Mouse (Mus musculus) CH12.LX (cell line): ENCODE data around the gene Acsl3. TPM values are rescaled to one million over a fixed set of nuclear protein-coding genes. Genes with fewer than 3 reads are reported as not detected.

Source experiments
- DNase-seq: peaks from one replicate; pipeline ENCODE4 v3.0.0-alpha.2; 2013; ENCODE audit errors: extremely low read depth
- H3K27ac ChIP-seq: 2 replicates; pipeline ENCODE4 v1.5.1; 2012; ENCODE audit warnings: low read depth, mild to moderate bottlenecking, control low read depth, moderate library complexity; ENCODE audit not compliant: insufficient read depth
- H3K27me3 ChIP-seq: replicated peaks from 2 replicates; pipeline ENCODE3; 2012; ENCODE audit warnings: inconsistent platforms
- H3K36me3 ChIP-seq, 2 experiments: replicated peaks in 1 of 2; 2 replicates each; pipeline versions ENCODE3 to v1.6.1; 2012; ENCODE audit warnings: inconsistent platforms in 1 of 2, low read length in 1 of 2, mild to moderate bottlenecking in 1 of 2, mixed read lengths in 1 of 2, moderate library complexity in 1 of 2; ENCODE audit not compliant: control insufficient read depth in 1 of 2, insufficient read depth in 1 of 2
- H3K4me1 ChIP-seq, 2 experiments: 2 replicates each; pipeline ENCODE4 v1.6.1; 2012; ENCODE audit warnings: inconsistent platforms in 1 of 2, moderate library complexity in 1 of 2; ENCODE audit not compliant: insufficient read depth in 2 of 2, control insufficient read depth in 1 of 2
- H3K4me2 ChIP-seq: 2 replicates; pipeline ENCODE4 v1.6.1; 2012; ENCODE audit warnings: low read depth, mild to moderate bottlenecking, control low read depth; ENCODE audit not compliant: poor library complexity, insufficient read depth, severe bottlenecking
- H3K4me3 ChIP-seq, 3 experiments: fragments of 150-350 bp in 1 of 3; sonication (generic) in 1 of 3; replicated peaks in 1 of 3; 2 replicates each; pipeline versions ENCODE3 to v1.5.1; 2011 to 2012; ENCODE audit warnings: low read depth in 2 of 3, low read length in 2 of 3, mild to moderate bottlenecking in 2 of 3, moderate library complexity in 2 of 3, control low read depth in 1 of 3, improper control_type of control experiment in 1 of 3, inconsistent platforms in 1 of 3, mixed read lengths in 1 of 3; ENCODE audit not compliant: poor library complexity in 1 of 3
- H3K79me2 ChIP-seq: replicated peaks from 2 replicates; pipeline ENCODE4 v1.6.1; 2012; ENCODE audit warnings: mild to moderate bottlenecking, moderate library complexity; ENCODE audit not compliant: control insufficient read depth, poor library complexity, insufficient read depth, severe bottlenecking; ENCODE audit errors: extremely low read depth
- H3K9ac ChIP-seq: 2 replicates; pipeline ENCODE4 v1.6.1; 2012; ENCODE audit warnings: low read depth, mild to moderate bottlenecking, control low read depth, moderate library complexity; ENCODE audit not compliant: insufficient read depth
- H3K9me3 ChIP-seq: replicated peaks from 2 replicates; pipeline ENCODE3; 2012; ENCODE audit warnings: low read length, inconsistent platforms, mixed read lengths
- CHD1 ChIP-seq: IDR thresholded peaks from 2 replicates; pipeline ENCODE4 v1.6.1; 2012; ENCODE audit warnings: low read depth, low read length, improper control_type of control experiment, inconsistent platforms
- CHD2 ChIP-seq: IDR thresholded peaks from 2 replicates; pipeline ENCODE4 v1.6.1; 2011; ENCODE audit warnings: low read length, improper control_type of control experiment
- CTCF ChIP-seq, 2 experiments: IDR thresholded peaks in 1 of 2; conservative IDR thresholded peaks in 1 of 2; 2 replicates each; pipeline ENCODE4 v1.5.1; 2011 to 2012; ENCODE audit warnings: low read depth in 2 of 2, low read length in 2 of 2, improper control_type of control experiment in 1 of 2, inconsistent platforms in 1 of 2, mild to moderate bottlenecking in 1 of 2, moderate library complexity in 1 of 2
- ELF1 ChIP-seq: IDR thresholded peaks from 2 replicates; pipeline ENCODE4 v1.6.1; 2014; ENCODE audit warnings: low read depth, mild to moderate bottlenecking, inconsistent platforms, low read length, improper control_type of control experiment
- EP300 ChIP-seq: IDR thresholded peaks from 2 replicates; pipeline ENCODE4 v1.6.1; 2011; ENCODE audit warnings: low read length, improper control_type of control experiment
- HCFC1 ChIP-seq: IDR thresholded peaks from 2 replicates; pipeline ENCODE4 v1.6.1; 2012; ENCODE audit warnings: low read depth, mild to moderate bottlenecking, inconsistent platforms, low read length, improper control_type of control experiment
- IRF4 ChIP-seq: IDR thresholded peaks from 2 replicates; pipeline ENCODE4 v1.6.1; 2014; ENCODE audit warnings: low read depth, mild to moderate bottlenecking, inconsistent platforms, low read length, improper control_type of control experiment
- JUN ChIP-seq: IDR thresholded peaks from 2 replicates; pipeline ENCODE4 v1.6.1; 2011; ENCODE audit warnings: low read depth, mild to moderate bottlenecking, low read length, improper control_type of control experiment, moderate library complexity; ENCODE audit not compliant: insufficient read depth
- JUND ChIP-seq: conservative IDR thresholded peaks from 2 replicates; pipeline ENCODE4 v1.6.1; 2011; ENCODE audit warnings: low read depth, low read length, improper control_type of control experiment
- KAT2A ChIP-seq: IDR thresholded peaks from 2 replicates; pipeline ENCODE4 v1.6.1; 2012; ENCODE audit warnings: low read length, improper control_type of control experiment, inconsistent platforms; ENCODE audit not compliant: insufficient replicate concordance
- MAX ChIP-seq: IDR thresholded peaks from 2 replicates; pipeline ENCODE4 v1.6.1; 2011; ENCODE audit warnings: low read length, improper control_type of control experiment
- MAZ ChIP-seq: IDR thresholded peaks from 2 replicates; pipeline ENCODE4 v1.6.1; 2012; ENCODE audit warnings: low read depth, mild to moderate bottlenecking, inconsistent platforms, low read length, improper control_type of control experiment, moderate library complexity
- MEF2A ChIP-seq: IDR thresholded peaks from 2 replicates; pipeline ENCODE4 v1.6.1; 2014; ENCODE audit warnings: low read depth, mild to moderate bottlenecking, inconsistent platforms, low read length, improper control_type of control experiment, borderline replicate concordance
- MXI1 ChIP-seq: IDR thresholded peaks from 2 replicates; pipeline ENCODE4 v1.6.1; 2011; ENCODE audit warnings: mild to moderate bottlenecking, low read depth, low read length, improper control_type of control experiment
- NELFE ChIP-seq: IDR thresholded peaks from 2 replicates; pipeline ENCODE4 v1.6.1; 2011; ENCODE audit warnings: low read depth, low read length, improper control_type of control experiment
- NRF1 ChIP-seq: IDR thresholded peaks from 2 replicates; pipeline ENCODE4 v1.6.1; 2014; ENCODE audit warnings: low read depth, mild to moderate bottlenecking, inconsistent platforms, low read length, improper control_type of control experiment, moderate library complexity
- POLR2A ChIP-seq: IDR thresholded peaks from 2 replicates; pipeline ENCODE4 v1.6.1; 2011; ENCODE audit warnings: low read depth, mild to moderate bottlenecking, improper control_type of control experiment, low read length
- POLR2AphosphoS2 ChIP-seq: IDR thresholded peaks from 2 replicates; pipeline ENCODE4 v1.6.1; 2011; ENCODE audit warnings: low read depth, low read length, improper control_type of control experiment
- TBP ChIP-seq: conservative IDR thresholded peaks from 2 replicates; pipeline ENCODE4 v1.6.1; 2011; ENCODE audit warnings: low read depth, low read length, improper control_type of control experiment
- TCF12 ChIP-seq: IDR thresholded peaks from 2 replicates; pipeline ENCODE4 v1.6.1; 2014; ENCODE audit warnings: low read depth, mild to moderate bottlenecking, inconsistent platforms, low read length, improper control_type of control experiment
- UBTF ChIP-seq: IDR thresholded peaks from 2 replicates; pipeline ENCODE4 v1.6.1; 2012; ENCODE audit warnings: low read depth, mild to moderate bottlenecking, inconsistent platforms, low read length, improper control_type of control experiment, moderate library complexity
- USF1 ChIP-seq: IDR thresholded peaks from 2 replicates; pipeline ENCODE4 v1.6.1; 2014; ENCODE audit warnings: low read depth, mild to moderate bottlenecking, inconsistent platforms, low read length, improper control_type of control experiment
- USF2 ChIP-seq: conservative IDR thresholded peaks from 2 replicates; pipeline ENCODE4 v1.6.1; 2011; ENCODE audit warnings: low read depth, low read length, improper control_type of control experiment
- ZC3H11A ChIP-seq: IDR thresholded peaks from 2 replicates; pipeline ENCODE4 v1.6.1; 2012; ENCODE audit warnings: low read depth, mild to moderate bottlenecking, inconsistent platforms, low read length, improper control_type of control experiment
- ZMIZ1 ChIP-seq: IDR thresholded peaks from 2 replicates; pipeline ENCODE4 v1.6.1; 2012; ENCODE audit warnings: low read depth, mild to moderate bottlenecking, inconsistent platforms, low read length, improper control_type of control experiment
- ZNF384 ChIP-seq: IDR thresholded peaks from 2 replicates; pipeline ENCODE4 v1.6.1; 2012; ENCODE audit warnings: low read depth, low read length, improper control_type of control experiment, inconsistent platforms
- dilution Hi-C: fragments of 300-500 bp; cut with MboI; formaldehyde crosslinking; loops from 2 replicates; pipeline ENCODE4 v1.14.3; 2020; ENCODE audit warnings: low sequenced_read_pairs; ENCODE audit not compliant: extremely low pct_unique_long_range_greater_than_20kb, extremely low pct_ligation_motif_present
- in situ Hi-C: fragments of 300-500 bp; cut with MboI; formaldehyde crosslinking; loops from 3 replicates; pipeline ENCODE4 v1.14.3; 2019; ENCODE audit warnings: low sequenced_read_pairs, low pct_ligation_motif_present, low pct_unique_long_range_greater_than_20kb, mixed read lengths
- polyA plus RNA-seq: library from polyadenylated mRNA; unstranded; fragments of >175 nt; gene quantifications from 2 replicates; pipeline ENCODE4 v1.2.1, GENCODE M21; 2012; ENCODE audit warnings: low read depth; ENCODE audit not compliant: insufficient read length
- total RNA-seq, 2 experiments: library from RNA; depleted of rRNA; stranded (reverse); fragments of 300-350 nt in 1 of 2; fragments of >200 nt in 1 of 2; gene quantifications; 2 replicates each; pipeline ENCODE4 v1.2.3; 2012 to 2014

Gene Acsl3
- total and polyA plus RNA-seq, 3 experiments: 19.0 to 57.5 (median 25.3) TPM

- Histone ChIP-seq H3K9ac (no peak overlapping the region), H3K4me2 (no peak overlapping the region), H3K27ac (no peak overlapping the region), H3K36me3 (no peaks in the 10 kb centered on the region), H3K27me3 (no peaks in the 10 kb centered on the region), H3K9me3 (no peaks in the 10 kb centered on the region), H3K4me3 (no peak overlapping the region), H3K79me2 (no peaks in the 10 kb centered on the region), H3K4me1 (peaks cover 0 to 9% of the 10 kb centered on the region in 2 experiments; a peak in 1 of 4 replicates)
- dilution Hi-C loops (no loop called here), in situ Hi-C loops (no loop called here)
- no peak for DNase-seq
- TF ChIP-seq ZC3H11A (no peak), TBP (no peak), HCFC1 (no peak), POLR2AphosphoS2 (no peak), USF1 (no peak), JUN (no peak), CTCF (conservative IDR thresholded peaks at IDR 0.05 in 1 of 2, IDR thresholded peaks at IDR 0.05 in 1 of 2; ENCODE audit: low read depth in 2 of 2, low read length in 2 of 2) (no peak), ZNF384 (no peak), MAX (no peak), NELFE (no peak), ZMIZ1 (no peak), ELF1 (no peak), MAZ (no peak), USF2 (no peak), EP300 (no peak), IRF4 (no peak), MXI1 (no peak), TCF12 (no peak)
Measured at GRCm38 (mm10) chr1:78612959-78613358, 44.7 kb upstream of the Acsl3 start.

GRCm38 (mm10) chr1:78624352-78624751, 33.3 kb upstream of the Acsl3 start:
- dilution Hi-C loops (no loop called here), in situ Hi-C loops (no loop called here)
- no peak overlapping the region for H3K27ac ChIP-seq
- no peaks in the 10 kb centered on the region for H3K4me1 ChIP-seq
- no peak overlapping the region for H3K4me3 ChIP-seq
- H3K27me3 ChIP-seq: no peaks in the 10 kb centered on the region
- H3K4me2 ChIP-seq: no peak overlapping the region
- TF ChIP-seq ELF1 (no peak), JUND (no peak), USF2 (no peak), ZC3H11A (no peak), MEF2A (no peak), NRF1 (no peak), ZNF384 (no peak), UBTF (no peak), CHD1 (no peak), NELFE (no peak), KAT2A (no peak), CHD2 (no peak), POLR2A (no peak), MAZ (no peak), JUN (no peak)
- H3K9ac ChIP-seq: no peak overlapping the region
- H3K79me2 ChIP-seq: no peaks in the 10 kb centered on the region
- DNase-seq: no peak
- H3K36me3 ChIP-seq: no peaks in the 10 kb centered on the region
- H3K9me3 ChIP-seq: no peaks in the 10 kb centered on the region
